Comparison of ENCODE assay signal across 8 mouse cellular contexts in genomic region chr7:27542392-27543033, GRCm38 (mm10). TPM values are rescaled to one million over a fixed set of nuclear protein-coding genes. Genes with fewer than 3 reads are reported as not detected.
DNase-seq lines count a peak whose midpoint lies in the region; ATAC-seq and TF ChIP-seq lines count a peak whose summit lies in the region.

No protein-coding gene starts in this region.

- ATAC-seq in megakaryocyte, adult 5-6 weeks (ENCODE audit: poor library complexity, severe bottlenecking), result peak; percentile 72

- H3K4me3 ChIP-seq in cortical plate, adult 2 months (ENCODE audit: insufficient read depth, low read length), result peak overlapping the region; percentile 75

- H3K27ac ChIP-seq in cortical plate, adult 2 months (ENCODE audit: insufficient read depth, low read length), result peak overlapping the region; percentile 61

- no peak for TF ChIP-seq CTCF in cortical plate, adult 2 months (IDR thresholded peaks at IDR 0.05; ENCODE audit: extremely low read depth, insufficient read depth, low read length)

- peaks cover 6% of the 10 kb centered on the region for H3K4me1 ChIP-seq in cortical plate, adult 2 months (ENCODE audit: control insufficient read depth, insufficient read depth, low read length)

- DNase-seq in adipocyte (ENCODE audit: low spot score), result peak; percentile 9
- peak; percentile 48 to 66 for DNase-seq in gastrocnemius, adult 8-10 months (ENCODE audit: low spot score in 2 of 2)
- DNase-seq in hindlimb bud, embryonic 11.5 days (ENCODE audit: extremely low spot score, low read depth, low spot score), result peak; percentile 41
- DNase-seq in left cerebral cortex, adult 8-10 months (ENCODE audit: low spot score in 2 of 2), result peak; percentile 76 to 89
- peak; percentile 95 to 96 for DNase-seq in right cerebral cortex, postnatal 10 days (ENCODE audit: low spot score in 2 of 2)
- DNase-seq in urinary bladder, postnatal 14 days (ENCODE audit: low spot score), result peak; percentile 73

- TF ChIP-seq POLR2A in cortical plate, adult 2 months (IDR thresholded peaks at IDR 0.05; ENCODE audit: extremely low read depth, insufficient read depth, low read length), result peak; percentile 94

RNA-seq across cellular contexts. Expression of gene Pld3, which starts 10.5 kb away (rescaled TPM):
- 1,185 and 1,204 TPM in 2 replicates for polyA plus RNA-seq in cortical plate, adult 2 months (2012; rRNA removed)
- 10 to 100 TPM; 14.0 to 15.3 (median 14.9) TPM for total RNA-seq in gastrocnemius, adult 8-10 months (2022)
- 100 to 1,000 TPM; 675 to 760 (median 715) TPM for total RNA-seq in left cerebral cortex, adult 8-10 months (2022)
- 7.7 and 19.6 TPM in 2 replicates for total RNA-seq in megakaryocyte, adult 5-6 weeks (2015)
- 6.6 and 8.0 TPM in 2 replicates for total RNA-seq in megakaryocyte, adult 5-6 weeks (2017)

RNA-seq across cellular contexts. Expression of gene 2310022A10Rik, which starts 10.5 kb away (rescaled TPM):
- polyA plus RNA-seq in cortical plate, adult 2 months (2012; rRNA removed), result 32.7 and 33.8 TPM in 2 replicates
- total RNA-seq in gastrocnemius, adult 8-10 months (2022), result 100 to 1,000 TPM; 118 to 123 (median 121) TPM
- 10 to 100 TPM; 26.1 to 34.5 (median 31.0) TPM for total RNA-seq in left cerebral cortex, adult 8-10 months (2022)
- total RNA-seq in megakaryocyte, adult 5-6 weeks (2015), result 9.4 and 9.9 TPM in 2 replicates
- 3.3 and 7.2 TPM in 2 replicates for total RNA-seq in megakaryocyte, adult 5-6 weeks (2017)

RNA-seq across cellular contexts. Expression of gene Hipk4, which starts 19.4 kb away (rescaled TPM):
- 0.21 and 0.25 TPM in 2 replicates for polyA plus RNA-seq in cortical plate, adult 2 months (2012; rRNA removed)
- under 1 TPM in 1 of 4 experiments, not detected in 3; 0.11 TPM for total RNA-seq in gastrocnemius, adult 8-10 months (2022)
- total RNA-seq in left cerebral cortex, adult 8-10 months (2022), result under 1 TPM in 3 of 4 experiments, not detected in 1; 0.12 to 0.20 (median 0.14) TPM
- not detected in 2 replicates for total RNA-seq in megakaryocyte, adult 5-6 weeks (2015)
- total RNA-seq in megakaryocyte, adult 5-6 weeks (2017), result not detected in 2 replicates

RNA-seq across cellular contexts. Expression of gene Prx, which starts 43.4 kb away (rescaled TPM):
- polyA plus RNA-seq in cortical plate, adult 2 months (2012; rRNA removed), result 0.29 and 0.47 TPM in 2 replicates
- 1 to 10 TPM; 2.3 to 7.7 (median 5.7) TPM for total RNA-seq in gastrocnemius, adult 8-10 months (2022)
- total RNA-seq in left cerebral cortex, adult 8-10 months (2022), result under 1 TPM; 0.48 to 0.53 (median 0.52) TPM
- 0.05 and 0.16 TPM in 2 replicates for total RNA-seq in megakaryocyte, adult 5-6 weeks (2015)
- total RNA-seq in megakaryocyte, adult 5-6 weeks (2017), result 0.22 TPM in 1 of 2 replicates, not detected in the other

RNA-seq across cellular contexts. Expression of gene Akt2, which starts 48.8 kb away (rescaled TPM):
- polyA plus RNA-seq in cortical plate, adult 2 months (2012; rRNA removed), result 144 and 161 TPM in 2 replicates
- total RNA-seq in gastrocnemius, adult 8-10 months (2022), result 100 to 1,000 TPM; 178 to 228 (median 207) TPM
- total RNA-seq in left cerebral cortex, adult 8-10 months (2022), result 100 to 1,000 TPM in 3 of 4 experiments, 10 to 100 TPM in 1; 98.3 to 115 (median 109) TPM
- total RNA-seq in megakaryocyte, adult 5-6 weeks (2015), result 40.2 TPM in 2 replicates
- total RNA-seq in megakaryocyte, adult 5-6 weeks (2017), result 53.8 and 55.7 TPM in 2 replicates

Comparison
In these comparisons a context has a peak if more than half of its experiments do, and no peak if none do; other contexts are left out.
1. Peak in every context shown above with its lines: DNase-seq, ATAC-seq, H3K4me3 ChIP-seq and H3K27ac ChIP-seq.
2. DNase-seq: peak in every context shown above with its lines; median percentile 96 in right cerebral cortex, postnatal 10 days; 82 in left cerebral cortex, adult 8-10 months; 73 in urinary bladder, postnatal 14 days; 57 in gastrocnemius, adult 8-10 months; 41 in hindlimb bud, embryonic 11.5 days; 9 in adipocyte.
3. RNA of gene Pld3, which starts 10.5 kb away (total RNA-seq): 675 to 760 TPM in left cerebral cortex, adult 8-10 months; 14.0 to 15.3 TPM in gastrocnemius, adult 8-10 months and 6.6 to 19.6 TPM in megakaryocyte, adult 5-6 weeks; every median in the first group is over 10 times any median in the second.